Mouse (Mus musculus) limb, embryonic 13.5 days (tissue): ENCODE results near the gene Pif1. TPM values are rescaled to one million over a fixed set of nuclear protein-coding genes. Genes with fewer than 3 reads are reported as not detected.

ENCODE experiments used
- ATAC-seq: fragments of 200-750 bp; cut with Nextera tagmentation; 2 replicates; pipeline ENCODE4 v1.8.0; 2017; ENCODE audit warnings: low read depth, moderate number of reproducible peaks, moderate TSS enrichment; ENCODE audit not compliant: low FRiP score
- H3K27ac ChIP-seq: fragments of 300-500 bp; sonication (generic); 2 replicates; pipeline ENCODE4 v1.5.1; 2015; ENCODE audit warnings: inconsistent platforms, mild to moderate bottlenecking, moderate library complexity
- H3K27me3 ChIP-seq: fragments of 300-500 bp; sonication (generic); 2 replicates; pipeline ENCODE4 v1.6.1; 2015; ENCODE audit warnings: mild to moderate bottlenecking, inconsistent platforms
- H3K36me3 ChIP-seq: fragments of 300-500 bp; sonication (generic); 2 replicates; pipeline ENCODE4 v1.6.1; 2015; ENCODE audit warnings: inconsistent platforms, mild to moderate bottlenecking, moderate library complexity
- H3K4me1 ChIP-seq: fragments of 300-500 bp; sonication (generic); 2 replicates; pipeline ENCODE4 v1.6.1; 2015; ENCODE audit warnings: inconsistent platforms
- H3K4me2 ChIP-seq: fragments of 300-500 bp; sonication (generic); replicated peaks from 2 replicates; pipeline ENCODE4 v1.6.1; 2015; ENCODE audit warnings: inconsistent platforms, mild to moderate bottlenecking, moderate library complexity
- H3K4me3 ChIP-seq: fragments of 300-500 bp; sonication (generic); 2 replicates; pipeline ENCODE4 v1.5.1; 2015; ENCODE audit warnings: moderate library complexity, mild to moderate bottlenecking, inconsistent platforms
- H3K9ac ChIP-seq: fragments of 300-500 bp; sonication (generic); 2 replicates; pipeline ENCODE4 v1.6.1; 2015; ENCODE audit warnings: mild to moderate bottlenecking, inconsistent platforms
- H3K9me3 ChIP-seq: fragments of 300-500 bp; sonication (generic); 2 replicates; pipeline ENCODE4 v1.6.1; 2016; ENCODE audit warnings: inconsistent platforms
- WGBS: fragments of 180-500 bp; shearing (Covaris S2); methylation state at CpG from one replicate; pipeline ENCODE4 v1.1.7; 2015; 5-methylcytosine and 5-hydroxymethylcytosine counted together
- polyA plus RNA-seq: library from polyadenylated mRNA; unstranded; fragments of >200 nt; fragmentation: Nextera tagmentation; extraction: Ambion mirVana; gene quantifications from 2 replicates; pipeline ENCODE4 v1.2.1, GENCODE M21; 2015

Gene Pif1
- polyA plus RNA-seq, 1 experiment from 2014 or later, result 16.0 TPM

- no peak overlapping the region for H3K4me3 ChIP-seq
- H3K36me3 ChIP-seq, result no peaks in the 10 kb centered on the region
- H3K27me3 ChIP-seq, result no peaks in the 10 kb centered on the region
- ATAC-seq, result no peak
- H3K9me3 ChIP-seq, result no peaks in the 10 kb centered on the region
- H3K4me1 ChIP-seq, result peaks cover 12% of the 10 kb centered on the region
- no peak overlapping the region for H3K9ac ChIP-seq
- no peak overlapping the region for H3K4me2 ChIP-seq
- 33% methylated on average over 9 of the region's 9 CpGs for WGBS
- no peak overlapping the region for H3K27ac ChIP-seq
Observed at GRCm38 (mm10) chr9:65606321-65607109, 19.6 kb downstream of the Pif1 start.

GRCm38 (mm10) chr9:65607120-65607519, 20.2 kb downstream of the Pif1 start:
- 51% methylated on average over 2 of the region's 2 CpGs for WGBS
- no peak overlapping the region for H3K9ac ChIP-seq
- no peak overlapping the region for H3K4me3 ChIP-seq
- H3K4me2 ChIP-seq, result no peak overlapping the region
- no peak overlapping the region for H3K27ac ChIP-seq
- no peaks in the 10 kb centered on the region for H3K27me3 ChIP-seq
- no peaks in the 10 kb centered on the region for H3K36me3 ChIP-seq
- H3K4me1 ChIP-seq, result peaks cover 12% of the 10 kb centered on the region
- H3K9me3 ChIP-seq, result no peaks in the 10 kb centered on the region
- no peak for ATAC-seq

GRCm38 (mm10) chr9:65611969-65612486, 25.1 kb downstream of the Pif1 start:
- 80% methylated on average over 5 of the region's 5 CpGs for WGBS
- Histone ChIP-seq H3K27me3 (no peaks in the 10 kb centered on the region), H3K9ac (no peak overlapping the region), H3K4me3 (no peak overlapping the region), H3K4me1 (no peaks in the 10 kb centered on the region), H3K36me3 (no peaks in the 10 kb centered on the region), H3K9me3 (no peaks in the 10 kb centered on the region), H3K27ac (no peak overlapping the region), H3K4me2 (no peak overlapping the region)
- ATAC-seq, result no peak

DNA sequence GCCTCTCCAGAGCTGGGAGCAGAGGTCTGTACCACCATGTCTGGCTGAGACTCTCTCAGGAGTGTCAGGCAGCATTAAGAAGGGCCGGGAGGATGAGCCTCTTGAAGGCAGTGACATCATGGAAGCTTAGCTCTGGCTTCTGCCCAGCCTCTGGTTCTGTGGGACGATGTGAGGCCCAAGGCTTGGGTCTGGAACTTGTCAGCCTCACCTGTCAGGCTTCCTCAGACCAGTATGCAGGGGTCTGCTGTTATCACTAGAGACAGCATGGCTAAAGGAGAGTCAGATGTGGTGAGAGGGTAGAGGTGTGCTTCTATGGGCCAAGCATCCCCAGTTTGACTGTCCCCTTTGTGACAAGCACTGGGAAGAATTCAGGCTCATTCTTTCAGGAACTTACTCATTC, 26.1 kb downstream of the Pif1 start:
- no peak for ATAC-seq

GRCm38 (mm10) chr9:65619311-65619710, 32.4 kb downstream of the Pif1 start:
- H3K36me3 ChIP-seq, result no peaks in the 10 kb centered on the region

More for the DNA sequence above, 26.1 kb downstream of the Pif1 start:
- H3K4me3 ChIP-seq, result no peak overlapping the region
- H3K4me1 ChIP-seq, result no peaks in the 10 kb centered on the region
- no peak overlapping the region for H3K4me2 ChIP-seq
- H3K36me3 ChIP-seq, result no peaks in the 10 kb centered on the region
- H3K27ac ChIP-seq, result no peak overlapping the region
- H3K9me3 ChIP-seq, result no peaks in the 10 kb centered on the region
- 18% methylated on average over 2 of the region's 2 CpGs for WGBS
- H3K9ac ChIP-seq, result no peak overlapping the region
- H3K27me3 ChIP-seq, result no peaks in the 10 kb centered on the region

GRCm38 (mm10) chr9:65621196-65621595, 34.2 kb downstream of the Pif1 start:
- Histone ChIP-seq H3K4me3 (no peak overlapping the region), H3K9ac (no peak overlapping the region), H3K9me3 (no peaks in the 10 kb centered on the region), H3K4me2 (no peak overlapping the region), H3K27ac (no peak overlapping the region), H3K27me3 (peaks cover 3% of the 10 kb centered on the region; the same call in 1 of the 2 replicates), H3K4me1 (no peaks in the 10 kb centered on the region), H3K36me3 (no peaks in the 10 kb centered on the region)
- ATAC-seq, result no peak
- 93% methylated on average over 4 of the region's 4 CpGs for WGBS

More at GRCm38 (mm10) chr9:65619311-65619710, 32.4 kb downstream of the Pif1 start:
- H3K9ac ChIP-seq, result no peak overlapping the region
- no peaks in the 10 kb centered on the region for H3K9me3 ChIP-seq
- no peak overlapping the region for H3K4me2 ChIP-seq
- H3K4me1 ChIP-seq, result no peaks in the 10 kb centered on the region
- no peak overlapping the region for H3K4me3 ChIP-seq
- H3K27ac ChIP-seq, result no peak overlapping the region
- no peaks in the 10 kb centered on the region for H3K27me3 ChIP-seq
- no peak for ATAC-seq
- 63% methylated on average over 3 of the region's 3 CpGs for WGBS

DNA sequence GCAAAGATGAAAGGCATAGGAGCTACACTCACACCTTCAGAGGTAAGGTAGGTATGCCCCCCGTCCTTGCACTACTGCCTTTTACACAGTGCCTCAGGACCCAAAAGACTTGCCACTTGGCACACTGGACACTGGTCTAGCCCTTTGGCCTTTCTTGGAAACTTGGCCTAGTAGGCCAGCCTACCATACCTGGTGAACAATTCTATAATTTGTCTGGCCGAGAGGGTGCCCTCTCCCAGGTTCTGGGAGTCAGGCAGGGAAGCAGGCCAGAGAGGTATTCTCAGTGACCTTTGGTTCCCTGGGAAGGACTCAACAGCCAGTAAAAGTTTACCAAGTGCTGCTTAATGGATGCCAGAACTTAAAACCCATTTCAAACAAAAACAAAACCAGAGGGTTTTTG, 34.7 kb downstream of the Pif1 start:
- no peak for ATAC-seq
- WGBS, result 67% methylated on average over 2 of the region's 2 CpGs

GRCm38 (mm10) chr9:65622826-65623225, 35.9 kb downstream of the Pif1 start:
- H3K27me3 ChIP-seq, result peaks cover 14% of the 10 kb centered on the region
- WGBS, result 79% methylated on average over 5 of the region's 5 CpGs
- H3K9ac ChIP-seq, result no peak overlapping the region
- no peaks in the 10 kb centered on the region for H3K36me3 ChIP-seq
- no peak overlapping the region for H3K27ac ChIP-seq
- H3K9me3 ChIP-seq, result no peaks in the 10 kb centered on the region
- H3K4me3 ChIP-seq, result no peak overlapping the region
- H3K4me1 ChIP-seq, result no peaks in the 10 kb centered on the region
- no peak for ATAC-seq
- H3K4me2 ChIP-seq, result no peak overlapping the region

More for the DNA sequence above, 34.7 kb downstream of the Pif1 start:
- no peaks in the 10 kb centered on the region for H3K9me3 ChIP-seq
- no peak overlapping the region for H3K4me3 ChIP-seq
- no peaks in the 10 kb centered on the region for H3K4me1 ChIP-seq
- H3K27me3 ChIP-seq, result peaks cover 6% of the 10 kb centered on the region; the same call in 1 of the 2 replicates
- no peaks in the 10 kb centered on the region for H3K36me3 ChIP-seq
- H3K9ac ChIP-seq, result no peak overlapping the region
- H3K4me2 ChIP-seq, result no peak overlapping the region
- H3K27ac ChIP-seq, result no peak overlapping the region

DNA sequence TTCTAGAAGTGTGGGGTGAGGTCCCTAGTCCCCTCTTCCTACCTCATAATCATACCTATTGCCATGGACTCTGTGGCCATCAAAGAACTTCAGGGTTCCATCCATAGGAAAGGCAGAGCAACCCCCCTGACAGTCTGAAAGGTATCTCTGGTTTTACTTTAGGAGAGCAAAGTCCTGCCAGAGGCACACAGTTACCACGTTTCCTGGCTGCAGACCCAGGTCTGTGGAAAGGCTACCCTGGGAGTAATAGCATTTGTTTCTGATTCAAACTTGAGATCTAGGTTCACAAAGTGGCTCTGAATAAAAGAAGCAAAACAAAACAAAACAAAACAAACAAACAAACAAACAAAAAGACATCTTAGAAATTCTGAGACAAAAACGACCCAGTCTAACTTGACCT, 37.3 kb downstream of the Pif1 start:
- Histone ChIP-seq H3K27me3 (peaks cover 25% of the 10 kb centered on the region), H3K4me3 (no peak overlapping the region), H3K4me1 (peaks cover 8% of the 10 kb centered on the region), H3K4me2 (no peak overlapping the region), H3K9ac (no peak overlapping the region), H3K9me3 (no peaks in the 10 kb centered on the region), H3K36me3 (no peaks in the 10 kb centered on the region), H3K27ac (no peak overlapping the region)
- ATAC-seq, result no peak
- 58% methylated on average over 2 of the region's 2 CpGs for WGBS

DNA sequence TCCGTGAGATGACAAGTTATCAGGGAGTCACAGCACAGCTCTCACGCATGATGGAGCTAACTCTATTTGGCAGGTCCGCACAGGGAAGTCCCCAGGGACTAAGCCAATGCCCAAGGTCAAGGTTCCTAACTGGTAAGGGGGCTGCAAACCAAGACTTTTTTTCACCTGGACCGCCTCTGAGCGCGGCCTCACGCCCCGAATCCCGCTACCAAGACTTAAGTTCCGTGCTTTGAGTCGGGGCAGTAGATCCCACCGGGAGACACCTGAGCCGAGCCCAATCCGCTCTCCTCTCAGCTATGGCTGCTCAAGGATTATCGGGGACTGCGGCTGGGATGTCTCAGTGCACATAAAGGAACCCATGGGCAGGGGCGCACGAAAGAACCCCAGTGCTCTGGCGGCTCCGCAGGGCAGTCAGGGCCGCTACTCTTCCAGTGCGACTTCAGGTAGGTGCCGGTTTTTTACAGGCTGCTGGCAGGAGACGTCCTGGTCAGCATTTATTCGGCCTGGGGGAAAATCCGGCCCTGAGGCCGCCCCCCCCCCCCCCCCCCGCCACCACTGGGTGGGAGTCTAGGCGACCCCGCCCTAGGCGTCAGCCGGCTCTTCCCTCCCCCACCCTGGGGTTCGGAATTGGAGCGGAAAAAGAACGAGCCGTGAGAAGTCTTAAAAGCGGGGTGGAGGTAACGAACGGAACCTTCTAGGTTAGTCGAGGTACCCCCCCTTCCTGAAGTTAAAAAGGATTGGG, 42.2 kb downstream of the Pif1 start, which contains the start of gene Rbpms2:
Gene Rbpms2, plus strand, starts transcription at position 624 of the 742 bp plus-strand sequence.
- WGBS, result under 1% methylated on average over 38 of the region's 40 CpGs
- Histone ChIP-seq H3K4me3 (peak within 1 kb of the TSS; percentile 58), H3K4me2 (peak within 1 kb of the TSS; percentile 97), H3K36me3 (no peaks in the 10 kb centered on the region), H3K9me3 (no peaks in the 10 kb centered on the region), H3K4me1 (peaks cover 25% of the 10 kb centered on the region), H3K9ac (peak within 1 kb of the TSS; percentile 67), H3K27me3 (peaks cover 44% of the 10 kb centered on the region), H3K27ac (0 out of 2 replicates have a peak within 1 kb of the TSS, but pooled peaks have one; percentile 39)
- ATAC-seq, result no peak

- 0 out of 2 replicates have a peak overlapping the region, but pooled peaks have one; percentile 39 for H3K27ac ChIP-seq
- H3K9ac ChIP-seq, result peak overlapping the region; percentile 67
- H3K27me3 ChIP-seq, result peaks cover 44% of the 10 kb centered on the region
- H3K9me3 ChIP-seq, result no peaks in the 10 kb centered on the region
- H3K4me2 ChIP-seq, result peak overlapping the region; percentile 97
- H3K4me3 ChIP-seq, result peak overlapping the region; percentile 58
- peaks cover 25% of the 10 kb centered on the region for H3K4me1 ChIP-seq
- H3K36me3 ChIP-seq, result no peaks in the 10 kb centered on the region
- WGBS, result under 1% methylated on average over 35 of the region's 83 CpGs
- peak; percentile 89 for ATAC-seq
Observed at GRCm38 (mm10) chr9:65629767-65630630, 43.0 kb downstream of the Pif1 start.
